Mouse (Mus musculus): ENCODE measurements around the gene Bcar3. TPM values are rescaled to one million over a fixed set of nuclear protein-coding genes. Genes with fewer than 3 reads are reported as not detected.
A peak's percentile ranks its signal among the peaks of the same experiment; 100 is the strongest.

Bcar3 gene
- polyA plus RNA-seq, 1 experiment from 2014 or later: 5.0 TPM

- Histone ChIP-seq H3K4me1 (replicated peaks) (0 out of 2 replicates have a peak, but pooled peaks cover 5% of the 10 kb centered on the region), H3K27ac (no peak overlapping the region), H3K4me2 (no peak overlapping the region), H3K9me3 (replicated peaks) (no peaks in the 10 kb centered on the region), H3K27me3 (no peaks in the 10 kb centered on the region), H3K9ac (no peak overlapping the region), H3K36me3 (no peaks in the 10 kb centered on the region), H3K4me3 (replicated peaks) (no peak overlapping the region)
- WGBS (ENCODE audit: insufficient replicate concordance): 75% methylated on average over 9 of the region's 9 CpGs
- no peak for DNase-seq
- ATAC-seq (ENCODE audit: low read depth): no peak
Measured at GRCm38 (mm10) chr3:122463166-122463565, 169.2 kb downstream of the Bcar3 start.

- DNase-seq (no peak), ATAC-seq (ENCODE audit: low read depth) (no peak)
- 42% methylated on average over 9 of the region's 9 CpGs for WGBS (ENCODE audit: insufficient replicate concordance)
- 0 out of 2 replicates have a peak, but pooled peaks cover 5% of the 10 kb centered on the region for H3K4me1 ChIP-seq (replicated peaks)
- no peak overlapping the region for H3K4me3 ChIP-seq (replicated peaks)
- no peak overlapping the region for H3K27ac ChIP-seq
- no peaks in the 10 kb centered on the region for H3K9me3 ChIP-seq (replicated peaks)
- H3K9ac ChIP-seq: no peak overlapping the region
- no peak overlapping the region for H3K4me2 ChIP-seq
- H3K27me3 ChIP-seq: no peaks in the 10 kb centered on the region
- no peaks in the 10 kb centered on the region for H3K36me3 ChIP-seq
Measured at GRCm38 (mm10) chr3:122466100-122466730, 172.3 kb downstream of the Bcar3 start.

GRCm38 (mm10) chr3:122467977-122468376 is 174.0 kb downstream of the Bcar3 start:
- Histone ChIP-seq H3K36me3 (no peaks in the 10 kb centered on the region), H3K27me3 (no peaks in the 10 kb centered on the region), H3K9me3 (replicated peaks) (no peaks in the 10 kb centered on the region), H3K4me2 (no peak overlapping the region), H3K4me3 (replicated peaks) (no peak overlapping the region), H3K27ac (no peak overlapping the region), H3K4me1 (replicated peaks) (0 out of 2 replicates have a peak, but pooled peaks cover 2% of the 10 kb centered on the region), H3K9ac (no peak overlapping the region)
- ATAC-seq (ENCODE audit: low read depth): no peak
- 42% methylated on average over 2 of the region's 2 CpGs for WGBS (ENCODE audit: insufficient replicate concordance)
- no peak for DNase-seq

- no peak overlapping the region for H3K4me3 ChIP-seq (replicated peaks)
- no peaks in the 10 kb centered on the region for H3K36me3 ChIP-seq
- H3K4me2 ChIP-seq: no peak overlapping the region
- peaks cover 22% of the 10 kb centered on the region for H3K4me1 ChIP-seq (replicated peaks)
- no peak overlapping the region for H3K9ac ChIP-seq
- DNase-seq (no peak), ATAC-seq (ENCODE audit: low read depth) (no peak)
- no peaks in the 10 kb centered on the region for H3K9me3 ChIP-seq (replicated peaks)
- H3K27ac ChIP-seq: no peak overlapping the region
- no peaks in the 10 kb centered on the region for H3K27me3 ChIP-seq
- WGBS (ENCODE audit: insufficient replicate concordance): 69% methylated on average over 14 of the region's 14 CpGs
Measured at GRCm38 (mm10) chr3:122470326-122471016, 176.5 kb downstream of the Bcar3 start.

- Histone ChIP-seq H3K4me1 (replicated peaks) (peaks cover 22% of the 10 kb centered on the region), H3K4me3 (replicated peaks) (no peak overlapping the region), H3K36me3 (no peaks in the 10 kb centered on the region), H3K9ac (no peak overlapping the region), H3K4me2 (no peak overlapping the region), H3K27me3 (no peaks in the 10 kb centered on the region), H3K9me3 (replicated peaks) (no peaks in the 10 kb centered on the region), H3K27ac (no peak overlapping the region)
- ATAC-seq (ENCODE audit: low read depth) (no peak), DNase-seq (no peak)
- 62% methylated on average over 12 of the region's 12 CpGs for WGBS (ENCODE audit: insufficient replicate concordance)
Measured at GRCm38 (mm10) chr3:122471017-122471721, 177.2 kb downstream of the Bcar3 start.

GRCm38 (mm10) chr3:122472412-122472811 is 178.5 kb downstream of the Bcar3 start:
- Histone ChIP-seq H3K4me2 (no peak overlapping the region), H3K27ac (no peak overlapping the region), H3K9ac (no peak overlapping the region), H3K4me1 (replicated peaks) (peaks cover 22% of the 10 kb centered on the region), H3K9me3 (replicated peaks) (no peaks in the 10 kb centered on the region), H3K36me3 (no peaks in the 10 kb centered on the region), H3K4me3 (replicated peaks) (no peak overlapping the region), H3K27me3 (no peaks in the 10 kb centered on the region)
- no peak for DNase-seq
- WGBS (ENCODE audit: insufficient replicate concordance): 64% methylated on average over 11 of the region's 11 CpGs
- no peak for ATAC-seq (ENCODE audit: low read depth)

- Histone ChIP-seq H3K4me3 (replicated peaks) (no peak overlapping the region), H3K4me2 (0 out of 2 replicates have a peak overlapping the region, but pooled peaks have one; percentile 8), H3K4me1 (replicated peaks) (peaks cover 20% of the 10 kb centered on the region), H3K9ac (no peak overlapping the region), H3K27me3 (no peaks in the 10 kb centered on the region), H3K9me3 (replicated peaks) (no peaks in the 10 kb centered on the region), H3K36me3 (no peaks in the 10 kb centered on the region), H3K27ac (no peak overlapping the region; the same call in 1 of the 2 replicates)
- ATAC-seq (ENCODE audit: low read depth): peak; percentile 25
- no peak for DNase-seq
- WGBS (ENCODE audit: insufficient replicate concordance): 47% methylated on average over 11 of the region's 11 CpGs
Measured at GRCm38 (mm10) chr3:122473523-122474034, 179.6 kb downstream of the Bcar3 start.

- no peak overlapping the region for H3K27ac ChIP-seq
- WGBS (ENCODE audit: insufficient replicate concordance): 1% methylated on average over 5 of the region's 5 CpGs
- H3K9ac ChIP-seq: no peak overlapping the region
- no peaks in the 10 kb centered on the region for H3K36me3 ChIP-seq
- no peaks in the 10 kb centered on the region for H3K27me3 ChIP-seq
- H3K4me3 ChIP-seq (replicated peaks): no peak overlapping the region
- H3K9me3 ChIP-seq (replicated peaks): no peaks in the 10 kb centered on the region
- 0 out of 2 replicates have a peak overlapping the region, but pooled peaks have one; percentile 8 for H3K4me2 ChIP-seq
- peak; percentile 77 for ATAC-seq (ENCODE audit: low read depth)
- H3K4me1 ChIP-seq (replicated peaks): peaks cover 20% of the 10 kb centered on the region
- DNase-seq: peak; percentile 40
Measured at GRCm38 (mm10) chr3:122474067-122474466, 180.1 kb downstream of the Bcar3 start.

GRCm38 (mm10) chr3:122474796-122475195 is 180.9 kb downstream of the Bcar3 start:
- H3K36me3 ChIP-seq: no peaks in the 10 kb centered on the region
- H3K4me2 ChIP-seq: no peak overlapping the region
- no peaks in the 10 kb centered on the region for H3K9me3 ChIP-seq (replicated peaks)
- WGBS (ENCODE audit: insufficient replicate concordance): 69% methylated on average over 4 of the region's 4 CpGs
- H3K9ac ChIP-seq: no peak overlapping the region
- no peaks in the 10 kb centered on the region for H3K27me3 ChIP-seq
- no peak for ATAC-seq (ENCODE audit: low read depth)
- no peak overlapping the region for H3K4me3 ChIP-seq (replicated peaks)
- DNase-seq: no peak
- H3K4me1 ChIP-seq (replicated peaks): peaks cover 20% of the 10 kb centered on the region
- no peak overlapping the region for H3K27ac ChIP-seq

GRCm38 (mm10) chr3:122475735-122476134 is 181.8 kb downstream of the Bcar3 start:
- no peak overlapping the region for H3K9ac ChIP-seq
- 44% methylated on average over 1 of the region's 1 CpGs for WGBS (ENCODE audit: insufficient replicate concordance)
- no peak overlapping the region for H3K4me3 ChIP-seq (replicated peaks)
- H3K27me3 ChIP-seq: no peaks in the 10 kb centered on the region
- H3K4me2 ChIP-seq: no peak overlapping the region
- no peak for DNase-seq
- no peaks in the 10 kb centered on the region for H3K9me3 ChIP-seq (replicated peaks)
- ATAC-seq (ENCODE audit: low read depth): no peak
- H3K36me3 ChIP-seq: no peaks in the 10 kb centered on the region
- no peak overlapping the region for H3K27ac ChIP-seq
- peaks cover 20% of the 10 kb centered on the region for H3K4me1 ChIP-seq (replicated peaks)

- DNase-seq (no peak), ATAC-seq (ENCODE audit: low read depth) (no peak)
- no peaks in the 10 kb centered on the region for H3K27me3 ChIP-seq
- no peak overlapping the region for H3K4me2 ChIP-seq
- H3K9ac ChIP-seq: no peak overlapping the region
- peaks cover 24% of the 10 kb centered on the region for H3K4me1 ChIP-seq (replicated peaks)
- no peak overlapping the region for H3K4me3 ChIP-seq (replicated peaks)
- H3K27ac ChIP-seq: no peak overlapping the region
- H3K36me3 ChIP-seq: no peaks in the 10 kb centered on the region
- no peaks in the 10 kb centered on the region for H3K9me3 ChIP-seq (replicated peaks)
- WGBS (ENCODE audit: insufficient replicate concordance): 58% methylated on average over 3 of the region's 3 CpGs
Measured at GRCm38 (mm10) chr3:122476656-122477055, 182.7 kb downstream of the Bcar3 start.

Measured in liver, embryonic 13.5 days (tissue).